Mouse (Mus musculus) E14TG2a.4 (cell line): ENCODE data around the gene Slc4a1ap.

Source experiments
- CTCF ChIP-seq: conservative IDR thresholded peaks from 2 replicates; pipeline ENCODE4 v1.5.1; 2014; ENCODE audit warnings: low read length
- NANOG ChIP-seq: IDR thresholded peaks from 2 replicates; pipeline ENCODE4 v1.6.1; 2014; ENCODE audit warnings: borderline replicate concordance, low read length, mixed read lengths
- POU5F1 ChIP-seq: IDR thresholded peaks from 2 replicates; pipeline ENCODE4 v1.6.1; 2014; ENCODE audit warnings: low read length, borderline replicate concordance

GRCm38 (mm10) chr5:31480536-31480935, 46.3 kb upstream of the Slc4a1ap start:
- TF ChIP-seq CTCF (no peak), POU5F1 (no peak), NANOG (no peak)
